Mouse (Mus musculus) heart, adult 2 months (tissue): ENCODE measurements around the gene Ndufv2. TPM values are rescaled to one million over a fixed set of nuclear protein-coding genes. Genes with fewer than 3 reads are reported as not detected.
"Not testable (repeated sequence)": the region's sequence is repeated elsewhere in the genome, so short reads cannot be mapped to it uniquely, and the experiment has no call there.

Experiments used
- DNase-seq, 2 experiments: peaks; one replicate each; pipeline ENCODE4 v3.0.0; 2021
- H3K27ac ChIP-seq: fragments of 200-600 bp; 2 replicates; pipeline ENCODE4 v1.8.1; 2022
- H3K27me3 ChIP-seq: fragments of 200-500 bp; 2 replicates; pipeline ENCODE4 v1.6.1; 2012; ENCODE audit warnings: mild to moderate bottlenecking, low read length, inconsistent platforms, mixed read lengths; ENCODE audit not compliant: control insufficient read depth, insufficient read depth
- H3K36me3 ChIP-seq: fragments of 200-500 bp; 2 replicates; pipeline ENCODE4 v1.6.1; 2012; ENCODE audit warnings: low read length, inconsistent platforms; ENCODE audit not compliant: control insufficient read depth, insufficient read depth
- H3K4me1 ChIP-seq: fragments of 200-500 bp; 2 replicates; pipeline ENCODE4 v1.6.1; 2011; ENCODE audit warnings: low read length; ENCODE audit not compliant: control insufficient read depth, insufficient read depth
- H3K4me3 ChIP-seq: fragments of 200-600 bp; 2 replicates; pipeline ENCODE4 v1.8.1; 2022
- H3K79me2 ChIP-seq: fragments of 200-500 bp; replicated peaks from 2 replicates; pipeline ENCODE4 v1.6.1; 2012; ENCODE audit warnings: mild to moderate bottlenecking, inconsistent platforms, low read length, moderate library complexity, mixed read lengths; ENCODE audit not compliant: control insufficient read depth, insufficient read depth
- H3K9ac ChIP-seq: fragments of 200-500 bp; 2 replicates; pipeline ENCODE4 v1.6.1; 2012; ENCODE audit warnings: low read depth, mild to moderate bottlenecking, control low read depth, inconsistent platforms, low read length, mixed read lengths
- CTCF ChIP-seq: fragments of 200-600 bp; IDR thresholded peaks from 2 replicates; pipeline ENCODE4 v1.8.1; 2022; ENCODE audit warnings: antibody characterized with exemption, mild to moderate bottlenecking, moderate library complexity
- EP300 ChIP-seq: fragments of 200-500 bp; IDR thresholded peaks from 2 replicates; pipeline ENCODE4 v1.6.1; 2011; ENCODE audit warnings: low read depth, low read length, control low read depth; ENCODE audit not compliant: insufficient read depth
- POLR2A ChIP-seq: fragments of 200-500 bp; IDR thresholded peaks from 2 replicates; pipeline ENCODE4 v1.6.1; 2011; ENCODE audit warnings: mild to moderate bottlenecking, low read depth, low read length, control low read depth; ENCODE audit not compliant: insufficient read depth
- WGBS: fragments of 180-500 bp; shearing (Covaris S2); methylation state at CpG from one replicate; pipeline ENCODE4 v1.1.7; 2018; 5-methylcytosine and 5-hydroxymethylcytosine counted together
- intact Hi-C: fragments of 180-260 bp; cut with DNase I; formaldehyde crosslinking; loops from one replicate; pipeline ENCODE4 v1.15.1; 2025
- polyA plus RNA-seq: library from polyadenylated mRNA; depleted of rRNA; stranded (reverse); fragments of >200 nt; gene quantifications from 2 replicates; pipeline ENCODE4 v1.2.3, GENCODE M21; 2012
- total RNA-seq, 2 experiments: library from RNA; stranded (reverse); gene quantifications; 2 replicates each; pipeline ENCODE4 v1.2.3; 2021

The Ndufv2 gene
- total and polyA plus RNA-seq, 3 experiments, result 270 to 1,275 (median 1,138) TPM

DNA sequence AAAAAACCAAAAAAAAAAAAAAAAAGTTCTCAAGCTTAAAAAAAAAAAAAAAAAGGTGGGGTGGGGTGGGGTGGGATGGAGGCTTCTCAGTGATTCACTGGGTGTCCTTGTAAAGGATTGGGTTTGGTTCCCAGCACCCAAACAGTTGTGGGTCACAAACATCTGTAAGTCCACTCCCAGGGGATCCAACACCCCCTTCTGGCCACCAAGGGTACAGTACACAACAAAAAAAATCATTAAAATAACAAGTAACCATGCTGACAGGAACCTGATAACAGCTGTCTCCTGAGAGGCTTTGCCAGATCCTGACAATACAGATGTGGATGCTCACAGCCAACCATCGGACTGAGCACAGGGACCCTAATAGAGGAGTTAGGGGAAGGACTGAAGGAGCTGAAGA lies 16.9 kb downstream of the Ndufv2 start:
- TF ChIP-seq CTCF (0 out of 2 replicates have a peak, but pooled peaks have one; percentile 18), EP300 (no peak)
- no peak overlapping the region for H3K9ac ChIP-seq
- 20% methylated on average over 1 of the region's 1 CpGs for WGBS

DNA sequence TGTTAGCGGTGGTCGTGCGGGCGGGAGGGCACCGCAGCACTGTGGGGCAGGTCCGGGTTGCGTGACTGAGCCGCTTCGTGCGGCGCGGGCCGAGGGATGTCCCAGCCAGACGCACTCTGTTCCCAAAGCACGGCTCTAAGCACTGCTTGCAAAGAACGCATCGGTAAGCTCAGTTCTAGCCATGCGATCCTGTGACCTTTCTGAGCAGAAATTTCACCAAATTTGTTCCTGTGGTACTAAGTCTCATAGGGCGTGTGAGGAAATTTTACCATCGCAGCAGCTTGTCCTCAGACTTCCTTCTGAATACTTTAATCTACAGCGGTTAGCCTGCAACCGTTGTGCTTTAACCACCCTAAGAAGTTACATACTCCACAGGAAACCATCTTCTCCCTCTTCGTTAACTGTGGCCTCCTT lies 23.9 kb downstream of the Ndufv2 start:
- TF ChIP-seq EP300 (no peak), POLR2A (no peak), CTCF (no peak)
- Histone ChIP-seq H3K4me3 (peak overlapping the region; percentile 93), H3K36me3 (peaks cover 7% of the 10 kb centered on the region), H3K9ac (peak overlapping the region; percentile 57), H3K79me2 (0 out of 2 replicates have a peak, but pooled peaks cover 2% of the 10 kb centered on the region), H3K27ac (peak overlapping the region; percentile 92), H3K27me3 (no peaks in the 10 kb centered on the region), H3K4me1 (peaks cover 6% of the 10 kb centered on the region)
- 2% methylated on average over 23 of the region's 23 CpGs for WGBS
- intact Hi-C loops, result loop anchor here (1.0 kb wide), 1 partner anchor 24 kb away; the partner anchor contains the start of gene Ndufv2
- no peak for DNase-seq

More for the DNA sequence above, 16.9 kb downstream of the Ndufv2 start:
- no peak for DNase-seq
- Histone ChIP-seq H3K4me1 (no peaks in the 10 kb centered on the region), H3K27ac (no peak overlapping the region), H3K36me3 (peaks cover 2% of the 10 kb centered on the region; the same call in 1 of the 2 replicates), H3K4me3 (no peak overlapping the region), H3K79me2 (no peaks in the 10 kb centered on the region), H3K27me3 (no peaks in the 10 kb centered on the region)
- intact Hi-C loops, result no loop called here

DNA sequence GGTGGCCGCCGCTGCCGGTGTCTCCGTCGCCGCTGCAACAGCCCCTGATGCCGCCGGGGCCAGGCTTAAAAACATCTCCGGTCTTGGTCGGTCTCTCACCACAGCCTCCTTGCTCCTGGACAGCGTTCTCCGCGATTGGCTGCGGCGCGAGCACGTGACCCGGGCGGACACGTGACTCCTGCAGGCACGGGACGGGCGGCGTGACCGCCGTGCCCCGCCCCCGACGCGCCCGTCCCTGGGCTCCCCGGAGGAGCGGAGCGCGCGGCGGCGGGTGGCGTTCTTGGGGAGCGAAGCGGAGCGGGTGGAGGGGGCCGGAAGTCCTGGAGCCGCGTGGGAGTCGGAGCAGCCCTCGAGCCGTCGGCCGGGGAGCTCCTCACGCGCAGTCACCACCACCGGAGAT lies 24.4 kb downstream of the Ndufv2 start, which contains the start of gene Ankrd12:
Gene Ankrd12 (minus strand): TSS at position 156 of the 400 bp plus-strand sequence.
- 0 out of 2 replicates have a peak, but pooled peaks have one; percentile 28 for TF ChIP-seq EP300
- peak; percentile 69 for TF ChIP-seq POLR2A
- no peak for TF ChIP-seq CTCF
- H3K4me3 ChIP-seq, result peak within 1 kb of the TSS; percentile 93
- H3K4me1 ChIP-seq, result peaks cover 6% of the 10 kb centered on the region
- peak within 1 kb of the TSS; percentile 89 for H3K9ac ChIP-seq
- WGBS, result 3% methylated on average over 53 of the region's 53 CpGs
- DNase-seq, result peak; percentile 97 to 98
- peaks cover 7% of the 10 kb centered on the region for H3K36me3 ChIP-seq
- intact Hi-C loops, result loop anchor here (1.0 kb wide), 1 partner anchor 24 kb away; the partner anchor contains the start of gene Ndufv2
- peak within 1 kb of the TSS; percentile 92 for H3K27ac ChIP-seq
- H3K27me3 ChIP-seq, result no peaks in the 10 kb centered on the region
- 0 out of 2 replicates have a peak, but pooled peaks cover 2% of the 10 kb centered on the region for H3K79me2 ChIP-seq

DNA sequence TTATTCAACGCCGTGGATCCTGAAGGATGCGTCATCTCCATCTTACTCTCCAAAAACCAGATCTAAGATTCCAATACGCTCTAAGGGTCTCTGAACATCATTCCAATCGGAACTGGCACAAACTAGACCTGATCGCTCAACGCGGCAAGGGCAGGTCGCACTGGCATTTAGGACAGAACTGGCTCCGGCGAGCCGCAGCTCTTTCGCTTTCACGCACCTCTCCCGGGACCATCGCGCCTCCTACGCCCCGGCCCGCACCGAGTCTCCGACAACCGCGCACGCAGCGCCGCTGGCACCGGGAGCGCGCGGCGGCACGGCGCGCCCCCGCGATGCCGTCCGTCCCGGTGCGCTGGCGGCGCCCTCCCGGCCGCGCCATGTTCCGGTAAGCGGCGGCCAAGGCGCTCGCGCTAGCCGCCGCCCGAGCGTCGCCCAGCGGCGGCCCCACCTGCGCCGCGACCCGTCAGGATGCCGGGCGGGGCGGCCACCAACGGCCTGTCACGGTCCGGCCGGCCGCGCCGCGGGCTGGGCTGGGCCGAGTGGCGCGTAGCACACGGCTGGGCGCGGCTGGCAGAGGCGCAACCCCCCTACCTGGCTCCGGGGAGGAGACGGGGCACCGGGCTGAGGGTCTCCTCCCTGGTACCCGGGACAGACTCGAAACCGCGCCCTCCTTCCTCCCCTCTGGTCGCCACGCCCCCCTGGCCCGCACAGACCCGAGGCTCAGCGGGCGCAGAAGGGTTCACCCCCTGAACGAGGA lies 25.0 kb downstream of the Ndufv2 start:
- Histone ChIP-seq H3K79me2 (0 out of 2 replicates have a peak, but pooled peaks cover 5% of the 10 kb centered on the region), H3K4me1 (peaks cover 6% of the 10 kb centered on the region), H3K27me3 (no peaks in the 10 kb centered on the region), H3K4me3 (peak overlapping the region; percentile 93), H3K9ac (peak overlapping the region; percentile 89), H3K27ac (peak overlapping the region; percentile 92), H3K36me3 (peaks cover 7% of the 10 kb centered on the region)
- TF ChIP-seq EP300 (no peak), POLR2A (no peak), CTCF (no peak)
- under 1% methylated on average over 87 of the region's 95 CpGs for WGBS
- intact Hi-C loops, result no loop called here
- no peak for DNase-seq

DNA sequence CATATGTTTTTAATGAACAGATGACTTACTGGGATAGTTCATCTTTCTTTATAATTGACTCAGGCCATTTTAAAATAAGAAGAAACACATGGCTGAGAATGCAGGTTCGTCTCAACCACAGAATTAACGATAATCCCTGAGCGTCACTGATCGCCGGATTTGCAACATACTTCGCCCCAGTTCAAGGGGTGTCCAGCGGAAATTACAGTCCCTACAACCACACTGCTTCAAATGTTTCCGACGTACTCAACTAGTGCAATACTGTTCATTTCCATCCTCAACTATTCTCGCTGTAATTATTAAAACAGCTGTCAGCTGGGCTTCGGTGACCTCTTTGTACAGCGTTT lies 25.6 kb downstream of the Ndufv2 start:
- Histone ChIP-seq H3K27me3 (no peaks in the 10 kb centered on the region), H3K36me3 (peaks cover 7% of the 10 kb centered on the region), H3K4me3 (peak overlapping the region; percentile 93), H3K79me2 (0 out of 2 replicates have a peak, but pooled peaks cover 5% of the 10 kb centered on the region), H3K4me1 (peaks cover 6% of the 10 kb centered on the region), H3K27ac (peak overlapping the region; percentile 92), H3K9ac (peak overlapping the region; percentile 89)
- WGBS, result 1% methylated on average over 12 of the region's 12 CpGs
- TF ChIP-seq CTCF (no peak), POLR2A (no peak), EP300 (no peak)
- no peak for DNase-seq
- intact Hi-C loops, result no loop called here

DNA sequence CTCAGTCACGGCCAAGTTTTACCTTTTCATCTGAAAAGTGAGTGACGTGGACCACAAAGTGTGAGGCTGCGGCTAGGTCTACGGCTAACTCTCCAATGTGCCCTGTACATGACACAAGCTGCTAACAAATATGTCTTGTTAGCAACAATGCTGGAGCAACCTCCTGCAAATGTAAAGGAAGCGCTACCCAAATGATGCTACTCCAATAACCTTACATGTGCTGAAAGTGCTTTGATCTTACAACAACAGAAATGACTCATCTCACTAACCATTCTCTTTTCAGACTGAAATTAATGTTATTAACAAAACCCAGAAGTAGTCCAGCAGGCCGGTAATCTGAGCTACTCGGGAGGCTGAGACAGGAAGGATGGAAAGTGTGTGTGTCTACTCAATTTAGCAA lies 27.4 kb downstream of the Ndufv2 start:
- Histone ChIP-seq H3K36me3 (peaks cover 7% of the 10 kb centered on the region), H3K4me1 (peaks cover 6% of the 10 kb centered on the region), H3K27ac (no peak overlapping the region), H3K79me2 (peaks cover 7% of the 10 kb centered on the region), H3K4me3 (no peak overlapping the region), H3K9ac (no peak overlapping the region), H3K27me3 (no peaks in the 10 kb centered on the region)
- intact Hi-C loops, result no loop called here
- 82% methylated on average over 7 of the region's 7 CpGs for WGBS
- no peak for DNase-seq
- TF ChIP-seq POLR2A (no peak), EP300 (no peak), CTCF (no peak)

DNA sequence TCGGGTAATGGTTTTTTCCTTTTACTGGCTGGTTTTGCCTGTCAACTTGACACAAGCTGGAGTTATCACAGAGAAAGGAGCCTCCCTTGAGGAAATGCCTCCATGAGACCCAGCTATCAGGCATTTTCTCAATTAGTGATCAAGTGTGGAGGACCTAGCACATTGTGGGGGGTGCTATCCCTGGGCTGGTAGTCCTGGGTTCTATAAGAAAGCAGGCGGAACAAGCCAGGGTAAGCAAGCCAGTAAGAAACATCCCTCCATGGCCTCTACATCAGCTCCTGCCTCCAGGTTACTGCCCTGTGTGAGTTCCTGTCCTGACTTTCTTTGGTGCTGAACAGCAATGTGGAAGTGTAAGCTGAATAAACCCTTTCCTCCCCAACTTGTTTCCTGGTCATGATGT lies 32.3 kb downstream of the Ndufv2 start:
- intact Hi-C loops, H3K4me3 ChIP-seq, H3K36me3 ChIP-seq, H3K27me3 ChIP-seq, H3K4me1 ChIP-seq, DNase-seq, H3K9ac ChIP-seq, H3K27ac ChIP-seq: not testable (repeated sequence)
- 96% methylated on average over 2 of the region's 2 CpGs for WGBS
- peaks cover 12% of the 10 kb centered on the region for H3K79me2 ChIP-seq
